Mouse (Mus musculus): ENCODE results near the gene Scamp4.
A peak's percentile ranks its signal among the peaks of the same experiment; 100 is the strongest.
"Not testable (repeated sequence)": the region's sequence is repeated elsewhere in the genome, so short reads cannot be mapped to it uniquely, and the experiment has no call there.

Scamp4 gene

DNA sequence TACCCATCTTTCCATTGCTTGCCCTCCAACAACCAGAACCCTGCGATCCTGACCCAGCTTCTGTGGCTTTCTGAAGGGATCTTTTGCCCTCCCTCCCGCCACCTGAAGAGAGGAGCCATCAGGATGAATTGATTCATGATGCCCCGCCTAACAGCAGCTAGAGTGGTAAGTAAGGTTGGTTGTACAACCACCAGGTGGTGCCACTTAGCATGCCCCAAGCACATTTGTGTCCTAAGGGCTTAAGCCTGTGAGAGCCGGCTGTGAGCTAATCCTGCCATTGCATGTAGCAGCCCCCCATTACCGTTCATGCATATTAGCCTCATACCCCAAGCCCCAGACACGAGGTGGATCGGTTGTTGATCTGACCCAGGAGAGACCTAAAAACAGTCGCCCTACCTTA lies 23.8 kb upstream of the Scamp4 start:
- DNase-seq = peak; percentile 71

- no peak for DNase-seq
Observed at GRCm38 (mm10) chr10:80583047-80583446, 19.6 kb upstream of the Scamp4 start.

GRCm38 (mm10) chr10:80584045-80584488 lies 18.6 kb upstream of the Scamp4 start:
- peak; percentile 82 for DNase-seq

DNA sequence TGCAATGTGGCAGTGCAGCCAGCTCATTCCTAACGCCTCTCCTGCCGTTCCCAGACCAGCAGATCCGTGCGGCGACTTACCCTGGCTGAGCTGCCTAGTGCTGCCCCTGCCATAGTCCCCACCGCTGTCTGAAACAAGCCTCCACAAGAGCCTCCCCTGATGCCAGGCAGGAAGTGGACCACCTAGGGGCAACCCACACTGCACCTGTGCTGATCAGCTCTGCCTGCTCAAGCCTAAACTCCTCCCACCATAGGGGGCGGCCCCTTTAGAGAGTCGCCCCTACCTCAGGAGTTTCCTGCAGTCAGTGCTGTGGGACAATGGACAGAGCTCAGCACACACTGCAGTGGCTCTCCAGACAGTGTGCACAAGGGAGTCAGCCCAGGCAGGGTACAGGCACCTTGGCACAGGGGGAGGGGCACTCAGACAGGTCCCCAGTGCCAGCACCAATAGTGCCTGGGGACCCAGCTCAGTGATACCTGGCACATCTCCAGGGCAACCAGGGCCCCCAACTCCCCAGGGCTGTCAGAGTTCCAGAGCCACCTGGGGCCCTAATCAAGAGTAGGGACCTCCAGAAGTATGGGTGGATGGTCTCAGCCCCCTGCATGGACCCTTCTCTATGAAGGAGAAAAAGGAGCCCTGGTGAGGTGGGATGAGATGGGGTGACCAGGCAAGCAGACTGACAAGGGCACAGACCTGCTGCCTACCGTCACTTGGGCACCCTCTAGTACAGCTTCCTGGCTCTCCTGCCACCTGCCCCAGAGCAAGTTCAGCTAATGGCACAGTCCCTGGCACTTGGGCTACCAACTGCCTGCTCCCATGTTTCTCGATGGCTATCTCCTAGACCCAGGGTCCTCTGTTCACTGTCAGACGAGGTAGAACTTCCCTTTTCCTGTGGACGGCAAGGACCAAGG lies 17.8 kb upstream of the Scamp4 start:
- DNase-seq = no peak

- no peak for DNase-seq
Observed at GRCm38 (mm10) chr10:80585581-80585980, 17.1 kb upstream of the Scamp4 start.

DNA sequence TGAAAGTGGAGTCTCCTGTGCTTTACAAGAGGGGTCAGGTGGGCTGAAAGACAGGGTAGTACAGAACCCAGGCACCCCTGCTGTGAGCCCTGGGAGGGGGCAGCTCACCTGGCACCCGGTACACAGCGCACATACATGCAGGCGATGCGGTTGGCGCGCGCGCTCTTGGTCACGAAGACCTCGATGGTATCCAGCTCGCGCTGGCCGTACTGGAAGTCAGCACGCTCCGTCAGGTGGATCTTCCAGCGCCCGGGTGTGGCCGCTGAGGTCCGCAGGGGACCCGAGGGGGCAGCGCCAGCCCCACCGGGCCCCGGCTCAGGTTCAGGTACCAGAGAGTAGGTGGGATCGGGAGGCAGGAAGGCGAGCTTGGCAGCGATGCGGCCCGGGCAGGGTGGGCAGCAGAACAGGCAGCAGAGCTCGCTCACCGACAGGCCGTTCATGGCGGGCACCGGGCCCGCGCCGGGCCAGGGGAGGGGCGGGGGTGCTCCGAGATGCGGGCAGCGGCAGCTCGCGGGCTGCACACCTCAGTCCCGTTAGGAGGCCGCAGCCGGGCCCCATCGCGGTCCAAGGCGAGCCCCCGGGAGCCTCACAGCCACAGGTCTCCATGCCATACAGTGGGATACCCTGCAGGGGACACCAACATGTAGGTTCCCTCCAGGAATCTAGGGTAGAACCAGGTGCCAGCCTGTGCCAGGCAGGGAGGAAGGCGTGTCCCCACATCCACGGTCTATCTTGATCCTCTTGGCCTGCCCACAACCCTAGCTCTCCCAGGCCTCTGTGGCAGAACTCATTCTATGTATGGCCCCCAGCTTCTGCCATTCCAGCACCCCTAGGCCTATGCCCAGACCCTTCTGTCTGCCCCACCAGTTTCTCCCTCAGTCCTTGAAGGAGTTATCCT lies 16.0 kb upstream of the Scamp4 start:
- DNase-seq = no peak

DNA sequence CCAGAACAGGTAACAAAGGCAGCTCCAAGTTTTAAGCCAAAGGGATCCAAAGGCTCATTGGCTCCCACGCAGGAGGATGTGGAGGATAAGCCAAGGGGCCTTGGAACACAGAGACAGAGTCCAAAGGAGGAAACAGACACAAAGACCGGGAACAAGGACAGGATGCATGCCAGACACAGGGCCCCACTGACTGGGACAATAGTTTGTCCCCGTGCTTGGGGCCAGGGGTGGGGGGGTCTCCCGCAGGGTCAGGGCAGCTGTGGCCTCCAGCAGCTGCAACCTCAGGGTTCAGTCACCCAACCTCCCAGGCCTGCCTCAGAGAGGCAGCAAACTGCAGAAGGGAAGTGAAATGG lies 15.4 kb upstream of the Scamp4 start:
- DNase-seq = peak; percentile 55

DNA sequence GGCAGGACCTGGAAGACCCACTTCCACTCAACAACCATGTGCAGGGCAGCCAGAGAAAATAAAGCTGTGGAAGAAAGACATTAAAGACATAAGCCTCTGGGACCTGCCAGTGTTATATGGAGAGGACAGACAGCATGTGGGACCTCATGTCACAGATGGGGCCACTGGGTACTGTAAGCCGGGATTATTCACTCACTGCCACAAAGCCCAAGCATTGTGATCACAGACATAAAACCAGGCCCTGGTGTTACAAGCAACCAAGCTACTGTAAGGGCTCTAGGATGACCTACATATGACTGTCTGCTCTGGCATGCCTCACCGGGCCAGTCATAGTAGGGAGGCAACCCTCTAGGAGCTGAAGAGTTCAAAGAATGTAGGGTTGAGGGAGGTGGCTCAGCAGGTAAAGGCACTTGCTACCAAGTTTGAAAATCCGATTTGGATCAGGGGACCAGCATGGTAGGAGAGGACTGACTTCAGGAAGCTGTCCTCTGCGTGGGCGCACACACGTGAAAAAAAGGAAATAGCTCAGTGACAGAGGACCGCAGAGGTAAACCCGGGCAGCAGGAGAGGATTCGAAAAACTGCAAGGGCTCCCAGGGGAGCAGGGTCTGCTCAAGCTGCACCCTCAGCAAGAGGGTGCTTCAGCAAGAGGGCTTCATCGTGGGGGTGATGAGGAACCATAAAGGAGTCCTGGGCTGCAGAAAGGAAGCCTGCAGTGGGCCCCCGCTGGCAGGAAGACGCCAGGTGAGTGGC lies 13.4 kb upstream of the Scamp4 start:
- DNase-seq = no peak

- peak; percentile 97 for DNase-seq
Observed at GRCm38 (mm10) chr10:80589879-80590854, 12.5 kb upstream of the Scamp4 start, which contains the start of gene Abhd17a. Gene Abhd17a, minus strand, starts transcription at chr10:80590341.

- no peak for DNase-seq
Observed at GRCm38 (mm10) chr10:80596318-80596717, 6.4 kb upstream of the Scamp4 start.

DNA sequence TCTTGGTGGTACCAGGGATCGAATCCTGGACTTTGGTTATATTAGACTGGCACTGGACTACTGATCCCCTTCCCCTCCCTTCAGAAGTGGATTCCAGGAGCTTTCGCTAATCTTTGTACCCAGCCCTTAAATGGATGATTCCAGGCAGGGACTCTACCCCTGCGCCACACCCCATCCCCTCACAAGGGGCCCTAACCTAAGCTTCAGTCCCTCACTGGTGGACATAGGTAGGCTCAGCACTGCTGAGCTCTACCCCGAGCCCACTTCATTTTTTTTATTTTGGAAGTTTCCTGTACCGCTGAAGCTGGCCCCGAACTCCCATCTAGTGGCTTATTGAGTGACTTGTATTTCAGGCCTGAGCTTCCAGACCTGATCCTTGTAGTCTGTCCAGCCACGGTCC lies 692 bp downstream of the Scamp4 start:
- no peak for DNase-seq

- no peak for DNase-seq
Observed at GRCm38 (mm10) chr10:80604001-80604509, 1.4 kb downstream of the Scamp4 start.

DNA sequence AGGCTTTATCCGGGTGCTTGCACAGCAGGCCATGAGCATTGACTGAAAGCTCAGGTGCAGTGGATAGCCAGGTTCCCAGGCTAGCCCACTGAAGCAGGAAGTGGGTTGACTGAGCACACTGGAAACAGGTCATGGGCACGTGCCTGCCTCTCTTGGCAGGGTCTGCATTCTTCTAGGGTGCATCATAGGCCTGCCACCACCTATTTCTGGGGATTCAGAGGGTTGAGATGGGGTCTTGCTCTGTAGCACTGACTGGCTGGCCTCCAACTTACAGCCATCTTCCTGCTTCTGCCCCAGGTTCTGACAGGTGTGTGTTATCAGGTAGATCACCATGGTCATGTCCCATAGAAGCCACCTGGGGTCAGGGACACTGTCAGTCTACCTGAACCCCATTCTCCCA lies 2.3 kb downstream of the Scamp4 start:
- no peak for DNase-seq

GRCm38 (mm10) chr10:80605721-80606120 lies 3.0 kb downstream of the Scamp4 start, which contains the start of gene Gm49322:
Gene Gm49322, plus strand, starts transcription at chr10:80606021.
- DNase-seq = not testable (repeated sequence)

DNA sequence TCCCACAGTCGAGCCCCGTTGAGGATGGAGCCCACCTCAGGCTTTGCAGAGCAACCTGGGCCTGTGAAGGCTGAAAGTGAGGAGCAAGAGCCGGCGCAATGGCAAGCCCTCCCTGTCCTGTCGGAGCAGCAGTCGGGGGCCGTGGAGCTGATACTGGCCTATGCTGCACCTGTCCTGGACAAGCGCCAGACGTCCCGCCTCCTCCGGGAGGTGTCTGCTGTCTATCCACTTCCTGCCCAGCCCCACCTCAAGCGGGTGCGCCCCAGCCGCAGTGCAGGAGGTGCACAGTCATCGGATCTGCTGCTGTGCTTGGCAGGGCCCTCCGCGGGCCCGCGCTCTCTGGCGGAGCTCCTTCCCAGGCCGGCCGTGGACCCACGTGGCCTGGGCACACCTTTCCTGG lies 3.6 kb downstream of the Scamp4 start:
- DNase-seq = no peak

- DNase-seq = no peak
Observed at GRCm38 (mm10) chr10:80606737-80607350, 4.2 kb downstream of the Scamp4 start.

- DNase-seq = no peak
Observed at GRCm38 (mm10) chr10:80608435-80608834, 5.8 kb downstream of the Scamp4 start.

- no peak for DNase-seq
Observed at GRCm38 (mm10) chr10:80609269-80609924, 6.7 kb downstream of the Scamp4 start.

- DNase-seq = no peak
Observed at GRCm38 (mm10) chr10:80610116-80610785, 7.6 kb downstream of the Scamp4 start.

GRCm38 (mm10) chr10:80611024-80611423 lies 8.4 kb downstream of the Scamp4 start:
- no peak for DNase-seq
